Mouse (Mus musculus) inflammation-experienced regulatory T-cells, adult 6 months (primary cell): ENCODE results near the gene Ext2. TPM values are rescaled to one million over a fixed set of nuclear protein-coding genes. Genes with fewer than 3 reads are reported as not detected.

Source experiments
- ATAC-seq: one replicate; pipeline ENCODE4 v1.8.0; 2017
- polyA plus RNA-seq, 3 experiments: library from polyadenylated mRNA; unstranded; fragments of 100-300 nt; shearing (Covaris generic); gene quantifications; one replicate each; pipeline ENCODE4 v1.2.1; 2017

Gene Ext2
- polyA plus RNA-seq, 3 experiments from 2014 or later = 9.6 to 13.7 (median 12.9) TPM

DNA sequence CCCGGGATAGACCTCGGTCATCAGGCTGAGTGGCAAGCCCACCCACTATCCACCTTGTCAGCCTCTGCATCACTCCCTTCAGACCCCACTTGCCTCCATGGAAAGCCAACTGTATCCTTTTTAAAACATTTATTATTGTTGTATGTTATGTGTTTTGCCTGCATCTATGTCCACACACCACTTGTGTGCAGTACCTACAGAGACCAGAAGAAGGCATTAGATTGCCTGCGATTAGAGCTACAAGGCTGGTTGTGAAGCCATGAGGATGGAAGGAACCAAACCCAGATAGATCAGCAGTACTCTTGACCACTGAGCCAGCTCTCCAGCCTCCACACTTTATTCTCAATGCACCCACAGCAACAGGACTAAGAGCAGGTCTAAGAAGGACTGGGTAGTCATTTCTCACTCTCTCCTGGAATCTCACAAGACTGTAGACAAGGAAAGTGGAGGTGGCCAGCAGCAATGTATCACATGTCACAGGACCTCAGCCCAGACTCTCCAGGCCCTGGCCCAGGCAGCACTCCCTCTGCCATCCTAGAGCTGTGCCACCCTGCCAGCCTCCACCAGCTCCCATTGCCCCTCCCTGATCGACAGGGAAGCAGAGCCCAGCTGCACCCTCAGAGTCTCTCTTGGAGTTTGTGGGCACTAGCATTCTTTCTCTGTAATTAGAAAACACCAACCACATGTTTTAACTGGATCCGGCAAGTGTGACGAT lies 15.7 kb downstream of the Ext2 start:
- no peak for ATAC-seq

DNA sequence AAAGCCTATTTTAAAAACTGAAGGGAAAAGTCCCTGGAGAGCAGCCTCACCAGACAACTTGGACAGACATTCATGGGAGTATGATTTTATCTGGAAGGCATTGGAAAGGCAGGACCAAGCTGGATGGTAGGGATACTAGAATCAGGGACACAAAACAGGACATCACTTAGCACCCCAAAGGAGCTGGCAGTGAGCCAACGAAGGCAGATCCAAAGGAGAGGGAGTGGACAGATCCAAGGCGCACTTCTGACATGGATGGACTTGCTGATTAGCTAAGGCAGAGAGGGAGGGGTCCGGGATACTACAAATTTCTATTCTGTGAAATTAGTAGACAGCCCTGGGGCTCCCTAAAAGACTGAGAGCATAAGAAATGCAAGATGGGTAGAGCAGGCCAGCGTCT lies 16.8 kb downstream of the Ext2 start:
- ATAC-seq = no peak

DNA sequence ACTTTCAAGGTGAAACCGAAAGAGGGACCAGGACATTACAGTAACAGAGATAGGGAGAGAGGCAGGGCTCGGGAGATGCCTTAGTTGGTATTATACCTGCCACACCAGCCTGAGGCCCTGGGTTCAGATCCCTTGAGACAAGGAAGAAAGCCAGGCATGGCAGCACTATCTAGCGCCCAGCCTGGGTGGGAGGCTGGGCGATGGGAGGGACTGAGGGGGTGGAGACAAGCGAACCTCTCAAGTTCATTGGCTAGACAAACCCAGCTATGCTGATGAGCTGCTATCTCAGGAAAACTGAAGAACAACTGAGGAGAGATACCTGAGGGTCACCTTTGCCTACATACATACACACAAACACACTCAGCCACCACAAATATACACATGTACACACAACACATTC lies 17.3 kb downstream of the Ext2 start:
- no peak for ATAC-seq

- ATAC-seq = no peak
These were observed 19.4 kb downstream of the Ext2 start for GRCm38 (mm10) chr2:93802947-93803346.

DNA sequence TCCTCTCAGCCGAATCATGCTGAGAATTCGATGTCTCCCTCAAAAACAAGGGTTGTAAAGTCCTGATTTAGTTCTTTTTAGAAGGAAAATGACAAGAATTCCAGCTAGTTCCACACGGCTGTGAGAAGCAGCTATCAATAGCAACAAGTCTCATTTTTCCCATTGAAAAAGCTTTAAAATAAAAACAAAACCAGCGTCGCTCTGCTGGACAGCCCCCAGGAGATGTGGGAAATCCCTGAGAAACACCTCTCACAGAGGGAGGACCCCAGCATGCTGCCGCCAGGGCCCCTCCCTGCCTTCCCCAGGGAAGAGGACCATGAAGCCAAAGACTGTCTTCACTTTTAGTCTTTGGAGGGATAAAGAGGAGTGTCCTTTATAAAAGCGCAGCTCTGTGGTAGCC lies 21.3 kb downstream of the Ext2 start:
- no peak for ATAC-seq

GRCm38 (mm10) chr2:93797162-93797795 lies 25.1 kb downstream of the Ext2 start:
- no peak for ATAC-seq

- no peak for ATAC-seq
These were observed 28.0 kb downstream of the Ext2 start for GRCm38 (mm10) chr2:93794375-93794774.

DNA sequence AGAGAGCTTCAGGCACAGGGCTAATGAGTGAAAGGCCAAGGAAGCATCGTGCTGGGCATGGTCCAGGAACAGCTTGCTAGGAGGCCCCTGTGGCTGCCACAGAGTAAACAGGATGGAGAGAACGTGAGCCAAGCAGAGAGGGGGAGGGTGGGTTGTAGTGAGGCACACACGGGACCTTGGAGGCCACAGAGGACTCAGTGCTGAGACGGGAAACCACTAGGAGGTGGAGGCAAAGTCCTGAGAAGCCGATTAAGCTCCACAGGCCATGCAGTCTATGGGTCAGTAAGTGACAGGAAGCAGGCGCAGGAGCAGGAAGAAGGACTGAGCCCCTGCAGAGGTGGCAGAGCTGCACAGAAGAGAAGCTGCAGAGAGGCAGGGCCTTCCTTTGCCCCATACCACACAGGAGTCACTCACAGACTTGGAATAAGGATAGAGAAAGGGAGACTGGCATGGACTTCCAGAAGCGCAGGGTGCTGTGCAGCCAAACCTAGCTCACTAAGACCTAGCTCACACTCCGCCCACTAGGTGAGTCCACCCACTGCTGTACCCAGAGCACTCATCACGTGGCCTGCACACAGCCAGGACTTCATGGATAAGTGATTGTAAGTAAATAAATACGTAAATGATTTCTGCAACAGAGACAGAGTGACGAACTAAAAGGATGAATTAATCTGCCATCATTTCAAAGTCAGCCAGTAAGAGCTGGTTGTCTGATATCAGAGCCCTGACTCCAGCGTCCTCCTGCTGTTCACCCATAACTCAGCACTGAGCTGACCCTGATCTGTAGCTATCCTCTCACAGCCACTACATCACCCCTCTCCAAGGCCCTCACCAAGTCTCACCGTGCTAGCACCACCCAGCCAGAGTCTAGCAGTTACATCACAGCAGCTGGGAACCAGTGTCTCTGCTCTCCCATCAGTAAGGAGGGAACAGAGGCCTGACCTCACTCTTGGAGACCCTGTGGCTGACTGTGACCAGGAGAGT lies 30.6 kb downstream of the Ext2 start:
- no peak for ATAC-seq

DNA sequence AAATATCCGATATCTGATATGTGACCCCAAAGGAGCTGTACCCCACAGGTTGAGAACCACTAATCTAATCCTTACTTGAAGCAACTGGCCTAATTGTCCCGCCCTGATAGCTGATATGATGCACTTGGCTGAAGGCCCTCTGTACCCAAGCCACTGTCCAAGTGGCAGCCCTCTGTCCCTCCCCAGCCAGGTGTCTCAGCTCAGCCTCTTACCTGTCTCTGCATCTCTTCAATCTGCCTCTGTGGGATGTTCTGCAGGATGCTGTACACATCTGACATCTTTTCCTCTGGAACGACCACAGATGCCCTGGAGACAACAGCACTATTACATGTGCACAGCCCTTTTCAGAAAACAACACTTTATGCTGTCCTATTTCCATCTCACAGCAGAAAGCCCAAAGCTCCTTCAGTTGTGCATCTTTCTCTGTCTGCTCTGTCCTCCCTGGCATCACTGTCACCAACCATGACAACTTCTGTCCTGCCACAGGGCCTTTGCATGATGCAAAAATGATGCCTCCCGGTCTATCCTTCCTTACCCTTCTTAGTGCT lies 31.5 kb downstream of the Ext2 start:
- no peak for ATAC-seq

GRCm38 (mm10) chr2:93788557-93788956 lies 33.8 kb downstream of the Ext2 start:
- no peak for ATAC-seq

DNA sequence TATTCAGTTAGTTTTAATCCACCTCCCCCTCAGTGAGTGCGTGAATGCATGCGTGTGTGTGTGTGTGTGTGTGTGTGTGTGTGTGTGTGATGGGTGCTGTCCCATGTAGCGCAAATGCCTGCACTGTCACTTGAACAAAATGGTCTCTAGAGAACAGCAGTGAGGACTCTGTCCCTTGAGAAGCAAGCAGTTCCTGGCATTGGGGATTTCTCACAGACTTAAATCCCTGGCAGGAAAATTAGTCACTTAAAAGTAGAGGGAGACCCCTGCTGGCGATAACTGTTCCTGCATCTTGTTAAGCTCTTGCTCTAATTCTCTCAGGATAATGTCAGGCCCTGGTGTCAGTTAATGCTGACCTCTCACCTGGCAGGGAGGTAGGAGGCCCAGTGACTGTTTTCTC lies 36.2 kb downstream of the Ext2 start:
- ATAC-seq = no peak

GRCm38 (mm10) chr2:93785432-93785798 lies 37.0 kb downstream of the Ext2 start:
- no peak for ATAC-seq

GRCm38 (mm10) chr2:93784721-93785431 lies 37.5 kb downstream of the Ext2 start:
- no peak for ATAC-seq

GRCm38 (mm10) chr2:93783926-93784539 lies 38.3 kb downstream of the Ext2 start:
- ATAC-seq = no peak

DNA sequence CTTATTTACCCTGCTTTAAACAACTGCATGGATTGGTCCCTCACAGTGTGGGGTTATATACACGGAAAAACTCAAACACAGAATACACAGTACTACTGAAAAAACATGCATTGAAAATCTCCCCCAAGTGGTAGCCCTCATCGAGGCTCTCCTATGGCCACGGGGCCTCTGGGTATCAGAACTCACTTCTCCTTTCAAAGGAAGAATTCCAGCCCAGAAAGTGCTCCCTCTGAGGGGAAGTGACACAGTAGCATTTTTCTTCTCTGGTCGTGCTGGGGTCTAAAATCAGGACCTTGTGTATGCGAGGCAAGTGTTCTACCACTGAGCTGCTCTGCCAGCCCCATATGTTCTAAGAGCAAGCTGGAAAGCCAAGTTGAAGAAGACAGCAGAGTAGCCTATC lies 39.7 kb downstream of the Ext2 start:
- ATAC-seq = no peak

- ATAC-seq = no peak
These were observed 40.2 kb downstream of the Ext2 start for GRCm38 (mm10) chr2:93782156-93782555.

- ATAC-seq = no peak
These were observed 41.8 kb downstream of the Ext2 start for GRCm38 (mm10) chr2:93780528-93780927.

DNA sequence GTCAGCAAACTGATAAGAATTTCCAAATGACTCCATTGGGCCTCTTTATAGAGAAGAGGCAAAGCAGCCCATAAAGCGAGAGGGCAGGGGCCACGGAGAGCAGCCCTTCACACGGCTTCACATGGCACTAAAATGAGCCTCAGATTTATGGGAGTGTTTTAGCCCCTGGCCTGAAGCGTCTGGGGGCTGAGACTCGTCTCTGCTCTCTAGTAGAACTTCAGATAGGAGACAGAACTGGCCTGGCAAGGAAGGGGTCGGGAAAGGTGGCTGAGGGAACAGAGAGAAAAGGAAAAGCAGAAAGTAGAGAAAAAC lies 42.5 kb downstream of the Ext2 start:
- ATAC-seq = no peak

DNA sequence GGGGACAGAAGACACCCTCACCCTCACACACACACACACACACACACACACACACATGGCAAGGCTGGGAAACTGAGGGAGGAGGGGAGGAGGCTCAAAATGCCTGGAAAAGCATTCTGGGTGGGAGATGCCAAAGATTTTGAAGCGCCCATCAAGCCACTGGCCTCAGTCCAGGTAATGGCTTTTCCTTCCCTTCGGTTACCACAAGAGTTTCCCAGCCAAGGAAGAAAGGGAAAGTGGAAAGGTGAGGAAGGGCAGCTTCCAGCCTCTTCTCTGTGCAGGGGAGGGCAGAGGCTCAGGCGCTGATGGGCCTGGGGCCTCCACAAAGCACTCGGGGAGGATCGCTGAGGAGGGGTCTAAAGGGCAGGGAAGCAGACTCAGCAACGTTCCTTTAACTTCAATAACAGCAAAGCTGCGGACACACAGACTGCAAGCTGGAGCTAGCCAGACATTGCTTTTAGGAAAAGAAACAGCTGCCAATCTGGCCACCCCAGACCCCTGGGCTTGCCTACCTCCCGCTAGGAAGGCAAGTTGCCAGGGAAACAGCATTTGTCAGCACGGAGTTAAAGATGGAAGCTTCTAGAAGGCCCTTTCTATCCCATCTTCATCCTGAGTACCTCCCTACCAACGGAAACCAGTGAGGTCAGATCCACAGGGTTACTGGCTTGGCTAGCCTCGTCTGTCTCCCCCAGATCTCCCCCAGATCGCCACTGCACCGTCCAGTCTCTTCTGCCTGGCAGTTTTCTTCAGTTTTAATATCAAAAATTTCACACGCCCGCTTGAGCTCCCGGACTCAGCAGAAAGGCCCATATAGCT lies 43.1 kb downstream of the Ext2 start:
- ATAC-seq = no peak

DNA sequence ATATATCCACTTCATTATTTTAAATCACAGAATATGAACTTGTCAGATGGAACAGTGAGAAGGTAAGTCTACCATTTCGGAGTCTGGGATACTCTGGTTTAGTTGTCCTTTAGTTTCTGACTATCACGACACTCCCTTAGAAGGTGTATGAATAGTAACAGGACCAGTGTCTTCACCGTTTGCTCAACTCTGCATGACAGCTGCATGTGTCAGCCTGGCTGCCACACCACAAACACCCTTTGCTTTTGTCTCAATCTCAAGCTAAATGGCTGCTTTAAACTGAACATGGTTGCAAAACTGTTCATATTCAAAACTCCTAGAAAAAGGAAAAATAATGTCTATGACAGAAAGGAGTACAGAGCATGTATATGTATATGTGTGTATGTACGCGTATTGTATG lies 43.8 kb downstream of the Ext2 start:
- no peak for ATAC-seq

- ATAC-seq = no peak
These were observed 45.3 kb downstream of the Ext2 start for GRCm38 (mm10) chr2:93777056-93777430.
